Mouse (Mus musculus) forebrain, embryonic 16.5 days (tissue): ENCODE measurements around the gene Olfr924. TPM values are rescaled to one million over a fixed set of nuclear protein-coding genes. Genes with fewer than 3 reads are reported as not detected.
"Not testable (repeated sequence)": the region's sequence is repeated elsewhere in the genome, so short reads cannot be mapped to it uniquely, and the experiment has no call there.

ENCODE experiments used
- ATAC-seq: fragments of 200-750 bp; cut with Nextera tagmentation; 2 replicates; pipeline ENCODE4 v1.8.0; 2017; ENCODE audit warnings: mild to moderate bottlenecking, moderate library complexity
- H3K27ac ChIP-seq: fragments of 300-500 bp; sonication (generic); 2 replicates; pipeline ENCODE4 v1.5.1; 2014; ENCODE audit warnings: low read length, control low read depth
- H3K27me3 ChIP-seq: fragments of 300-500 bp; sonication (generic); replicated peaks from 2 replicates; pipeline ENCODE4 v1.6.1; 2014; ENCODE audit warnings: low read length; ENCODE audit not compliant: control insufficient read depth, insufficient read depth
- H3K36me3 ChIP-seq: fragments of 300-500 bp; sonication (generic); 2 replicates; pipeline ENCODE4 v1.6.1; 2014; ENCODE audit not compliant: control insufficient read depth, insufficient read depth
- H3K4me1 ChIP-seq: fragments of 300-500 bp; sonication (generic); replicated peaks from 2 replicates; pipeline ENCODE4 v1.6.1; 2014; ENCODE audit warnings: low read length; ENCODE audit not compliant: control insufficient read depth, insufficient read depth
- H3K4me2 ChIP-seq: fragments of 300-500 bp; sonication (generic); 2 replicates; pipeline ENCODE4 v1.6.1; 2014; ENCODE audit warnings: mild to moderate bottlenecking, low read length, control low read depth
- H3K4me3 ChIP-seq: fragments of 300-500 bp; sonication (generic); replicated peaks from 2 replicates; pipeline ENCODE4 v1.5.1; 2014; ENCODE audit warnings: mild to moderate bottlenecking, low read length, control low read depth
- H3K9ac ChIP-seq: fragments of 300-500 bp; sonication (generic); replicated peaks from 2 replicates; pipeline ENCODE4 v1.6.1; 2014; ENCODE audit warnings: low read depth, low read length, control low read depth
- H3K9me3 ChIP-seq: fragments of 300-500 bp; sonication (generic); 2 replicates; pipeline ENCODE4 v1.6.1; 2016; ENCODE audit warnings: low read length; ENCODE audit not compliant: control insufficient read depth
- WGBS: fragments of 180-500 bp; shearing (Covaris S2); extraction: QIAGEN DNeasy Blood & Tissue Kit; methylation state at CpG from one replicate; pipeline ENCODE4 v1.1.7; 2014; 5-methylcytosine and 5-hydroxymethylcytosine counted together
- polyA plus RNA-seq: library from polyadenylated mRNA; unstranded; fragments of >200 nt; fragmentation: Nextera tagmentation; extraction: Ambion mirVana; gene quantifications from 2 replicates; pipeline ENCODE4 v1.2.1, GENCODE M21; 2015

Olfr924 gene
- polyA plus RNA-seq = not detected in 2 replicates

GRCm38 (mm10) chr9:38844149-38844548 lies at the start of gene Olfr924:
Gene Olfr924 (plus strand): TSS chr9:38844449.
- ATAC-seq = no peak
- WGBS = 89% methylated on average over 1 of the region's 1 CpGs
- Histone ChIP-seq H3K36me3 (no peaks in the 10 kb centered on the region), H3K4me2 (no peak within 1 kb of the TSS), H3K27ac (no peak within 1 kb of the TSS), H3K4me3 (no peak within 1 kb of the TSS), H3K4me1 (no peaks in the 10 kb centered on the region), H3K9ac (no peak within 1 kb of the TSS), H3K27me3 (no peaks in the 10 kb centered on the region), H3K9me3 (no peaks in the 10 kb centered on the region)

GRCm38 (mm10) chr9:38805696-38806095 lies 38.6 kb upstream of the Olfr924 start:
- Histone ChIP-seq H3K36me3 (no peaks in the 10 kb centered on the region), H3K27me3 (no peaks in the 10 kb centered on the region), H3K4me2 (no peak overlapping the region), H3K4me3 (no peak overlapping the region), H3K9ac (no peak overlapping the region), H3K9me3 (no peaks in the 10 kb centered on the region), H3K4me1 (no peaks in the 10 kb centered on the region), H3K27ac (no peak overlapping the region)
- no peak for ATAC-seq

DNA sequence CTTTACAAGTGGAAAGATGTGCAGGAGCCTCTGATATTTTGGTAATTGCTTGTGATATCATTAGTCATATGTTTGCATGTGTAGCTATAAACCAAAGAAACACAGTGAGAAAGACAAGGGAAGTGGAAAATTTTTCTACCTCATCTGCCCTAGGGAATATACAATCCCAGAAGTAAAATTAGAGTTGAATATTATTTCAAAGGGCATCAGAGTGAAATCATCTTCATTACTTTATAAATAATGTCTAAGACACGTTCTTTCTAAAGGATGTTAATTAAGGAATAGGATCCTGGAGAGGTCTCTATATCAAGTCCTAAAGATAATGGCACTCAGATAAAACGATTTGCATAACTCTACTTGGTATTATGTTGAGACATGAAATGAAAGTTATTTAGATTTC lies 29.9 kb upstream of the Olfr924 start, which contains the start of gene Olfr922:
Gene Olfr922 (plus strand): TSS at position 301 of the 400 bp plus-strand sequence.
- Histone ChIP-seq H3K27me3 (no peaks in the 10 kb centered on the region), H3K4me3 (no peak within 1 kb of the TSS), H3K4me2 (no peak within 1 kb of the TSS), H3K36me3 (no peaks in the 10 kb centered on the region), H3K4me1 (no peaks in the 10 kb centered on the region), H3K9me3 (no peaks in the 10 kb centered on the region), H3K27ac (no peak within 1 kb of the TSS), H3K9ac (no peak within 1 kb of the TSS)
- ATAC-seq = no peak
- 70% methylated on average over 2 of the region's 2 CpGs for WGBS

GRCm38 (mm10) chr9:38815458-38815986 lies 28.7 kb upstream of the Olfr924 start:
- Histone ChIP-seq H3K27ac (no peak overlapping the region), H3K4me3 (no peak overlapping the region), H3K36me3 (no peaks in the 10 kb centered on the region), H3K9me3 (no peaks in the 10 kb centered on the region), H3K4me2 (no peak overlapping the region), H3K9ac (no peak overlapping the region), H3K4me1 (no peaks in the 10 kb centered on the region), H3K27me3 (no peaks in the 10 kb centered on the region)
- ATAC-seq = no peak
- WGBS = 87% methylated on average over 1 of the region's 1 CpGs

- WGBS = 92% methylated on average over 1 of the region's 1 CpGs
- H3K4me3 ChIP-seq = no peak within 1 kb of the TSS
- no peak within 1 kb of the TSS for H3K9ac ChIP-seq
- no peaks in the 10 kb centered on the region for H3K9me3 ChIP-seq
- no peaks in the 10 kb centered on the region for H3K36me3 ChIP-seq
- no peaks in the 10 kb centered on the region for H3K4me1 ChIP-seq
- no peaks in the 10 kb centered on the region for H3K27me3 ChIP-seq
- no peak for ATAC-seq
- H3K4me2 ChIP-seq = no peak within 1 kb of the TSS
- H3K27ac ChIP-seq = no peak within 1 kb of the TSS
Observed at GRCm38 (mm10) chr9:38826245-38826644, 18.0 kb upstream of the Olfr924 start, which contains the start of gene Olfr923. Gene Olfr923 (plus strand): TSS chr9:38826545.

DNA sequence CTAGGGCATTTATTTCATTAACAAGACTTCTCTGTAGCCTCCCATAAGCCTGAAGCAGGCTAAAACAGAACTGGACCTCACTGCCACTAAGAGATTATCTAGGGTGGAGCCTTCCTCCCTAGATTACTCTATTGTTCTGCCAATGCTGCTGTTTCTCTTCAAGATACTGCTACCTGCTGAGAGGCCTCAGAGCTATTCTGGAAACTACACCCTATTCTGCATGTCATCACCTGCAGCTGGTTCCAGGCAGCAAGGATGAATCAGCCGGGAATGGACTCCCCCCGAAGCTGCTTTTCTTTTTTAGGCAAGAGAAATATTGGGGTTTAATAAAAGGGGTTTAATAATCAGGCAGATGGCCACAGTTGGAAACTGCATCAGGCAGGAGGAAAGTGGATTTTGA lies 11.2 kb upstream of the Olfr924 start:
- no peak overlapping the region for H3K4me3 ChIP-seq
- 78% methylated on average over 2 of the region's 2 CpGs for WGBS
- ATAC-seq = no peak
- no peak overlapping the region for H3K4me2 ChIP-seq
- no peak overlapping the region for H3K27ac ChIP-seq
- no peaks in the 10 kb centered on the region for H3K27me3 ChIP-seq
- H3K9me3 ChIP-seq = no peaks in the 10 kb centered on the region
- no peak overlapping the region for H3K9ac ChIP-seq
- H3K4me1 ChIP-seq = no peaks in the 10 kb centered on the region
- no peaks in the 10 kb centered on the region for H3K36me3 ChIP-seq

DNA sequence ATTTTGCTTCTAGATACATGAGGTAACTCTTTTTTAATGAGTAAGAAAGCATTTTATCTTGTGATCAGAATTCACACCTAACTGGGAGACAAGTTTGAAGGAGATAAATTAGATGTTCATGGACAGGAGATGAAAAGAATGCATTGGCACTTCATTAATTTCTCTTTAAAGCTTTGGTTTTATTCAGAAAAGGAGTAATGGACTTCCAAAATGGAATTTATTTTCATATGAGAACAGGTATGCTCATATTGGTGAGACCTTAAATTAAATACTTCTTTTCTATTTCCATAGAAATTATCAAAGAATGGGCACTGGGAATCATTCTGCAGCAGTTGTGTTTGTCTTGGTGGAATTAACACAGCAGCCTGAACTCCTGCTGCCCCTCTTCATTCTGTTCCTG lies 10.5 kb downstream of the Olfr924 start, which contains the start of gene Olfr26:
Gene Olfr26 (plus strand): TSS at position 301 of the 400 bp plus-strand sequence.
- ATAC-seq = no peak
- H3K9me3 ChIP-seq = no peaks in the 10 kb centered on the region
- H3K4me3 ChIP-seq = no peak within 1 kb of the TSS
- H3K27me3 ChIP-seq = no peaks in the 10 kb centered on the region
- no peaks in the 10 kb centered on the region for H3K4me1 ChIP-seq
- H3K36me3 ChIP-seq = no peaks in the 10 kb centered on the region
- H3K27ac ChIP-seq = no peak within 1 kb of the TSS
- H3K9ac ChIP-seq = no peak within 1 kb of the TSS
- no peak within 1 kb of the TSS for H3K4me2 ChIP-seq

DNA sequence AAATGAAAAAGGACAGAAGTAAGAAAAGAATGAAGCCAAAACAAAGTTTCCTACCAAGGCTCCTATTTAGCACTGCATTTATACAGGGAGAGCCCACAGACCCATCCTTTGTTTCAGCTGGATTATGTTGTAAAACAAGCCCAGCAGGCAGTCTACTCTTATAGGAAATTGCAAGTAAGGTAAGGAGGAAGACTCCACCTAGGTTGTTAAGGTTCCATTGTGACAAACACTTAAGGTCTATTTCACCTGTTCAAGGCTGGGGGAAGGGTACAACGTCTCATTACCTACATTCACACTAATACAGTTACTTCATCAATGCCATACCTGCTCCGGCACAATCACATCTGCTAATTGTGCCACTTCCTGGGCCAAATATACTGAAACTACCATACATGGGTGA lies 30.6 kb downstream of the Olfr924 start:
- 58% methylated on average over 2 of the region's 2 CpGs for WGBS

GRCm38 (mm10) chr9:38876826-38877225 lies 32.6 kb downstream of the Olfr924 start, which contains the start of gene Olfr926:
Gene Olfr926 (plus strand): TSS chr9:38877126.
- Histone ChIP-seq H3K4me2 (no peak within 1 kb of the TSS), H3K27ac (no peak within 1 kb of the TSS), H3K4me1 (no peaks in the 10 kb centered on the region), H3K4me3 (no peak within 1 kb of the TSS), H3K9ac (no peak within 1 kb of the TSS), H3K36me3 (no peaks in the 10 kb centered on the region), H3K9me3 (no peaks in the 10 kb centered on the region), H3K27me3 (no peaks in the 10 kb centered on the region)
- WGBS = 94% methylated on average over 2 of the region's 2 CpGs
- ATAC-seq = no peak

More for the DNA sequence above, 30.6 kb downstream of the Olfr924 start:
- H3K27me3 ChIP-seq, H3K9me3 ChIP-seq, ATAC-seq, H3K4me2 ChIP-seq, H3K9ac ChIP-seq, H3K36me3 ChIP-seq, H3K4me1 ChIP-seq, H3K4me3 ChIP-seq, H3K27ac ChIP-seq: not testable (repeated sequence)
